Mouse (Mus musculus) B cell, adult 67 days (primary cell): Measurements from ENCODE around the gene Svbp. TPM values are rescaled to one million over a fixed set of nuclear protein-coding genes. Genes with fewer than 3 reads are reported as not detected.

Experiments
- total RNA-seq, 2 experiments: library from RNA; stranded (reverse); gene quantifications; 4 replicates each; pipeline ENCODE4 v1.2.4; 2023

Gene Svbp
- total RNA-seq: 10 to 100 TPM; 23.0 to 23.4 TPM

GRCm38 (mm10) chr4:119194909-119195581 is at the start of gene Svbp:
Svbp (plus strand) TSS chr4:119195306.

GRCm38 (mm10) chr4:119173851-119174453 is 21.2 kb upstream of the Svbp start, which contains the start of gene Zfp691:
Zfp691 (minus strand) TSS chr4:119174195.

GRCm38 (mm10) chr4:119189864-119190263 is 5.2 kb upstream of the Svbp start, which contains the start of gene Ermap:
Ermap (minus strand) TSS chr4:119190011.

GRCm38 (mm10) chr4:119218169-119218568 is 23.1 kb downstream of the Svbp start, which contains the start of gene Tmem269:
Tmem269 (minus strand) TSS chr4:119218217.

GRCm38 (mm10) chr4:119232410-119233255 is 37.5 kb downstream of the Svbp start, which contains the start of the genes AU022252 and P3h1:
AU022252 (minus strand) TSS chr4:119232712.
P3h1 (plus strand) TSS chr4:119232915.

Other genes with a start within 250 kb of the Svbp start
- not detected for gene Lao1, start 233.7 kb upstream of the Svbp start, total RNA-seq
- 10 to 100 TPM; 47.8 to 50.0 TPM for gene Slc2a1, start 86.6 kb upstream of the Svbp start, total RNA-seq
- 1 to 10 TPM; 7.6 to 9.6 TPM for gene Zfp691, start 21.1 kb upstream of the Svbp start, total RNA-seq
- gene Ermap, start 5.3 kb upstream of the Svbp start, total RNA-seq: under 1 TPM; 0.26 to 0.47 TPM
- under 1 TPM in 1 of 2 experiments, not detected in 1; 0.52 TPM for gene Tmem269, start 22.9 kb downstream of the Svbp start, total RNA-seq
- 10 to 100 TPM; 10.3 to 21.8 TPM for gene AU022252, start 37.4 kb downstream of the Svbp start, total RNA-seq
- gene P3h1, start 37.6 kb downstream of the Svbp start, total RNA-seq: 1 to 10 TPM; 6.0 TPM
- gene Cldn19, start 60.1 kb downstream of the Svbp start, total RNA-seq: not detected
- 100 to 1,000 TPM; 400 to 420 TPM for gene Ybx1, start 99.3 kb downstream of the Svbp start, total RNA-seq
- gene Ppih, start 125.2 kb downstream of the Svbp start, total RNA-seq: 10 to 100 TPM; 29.5 to 37.9 TPM
- gene Ccdc30, start 220.2 kb downstream of the Svbp start, total RNA-seq: under 1 TPM in 1 of 2 experiments, not detected in 1; 0.30 TPM
- gene Ppcs, start 227.1 kb downstream of the Svbp start, total RNA-seq: 10 to 100 TPM; 12.9 to 16.5 TPM
- not detected for gene Zmynd12, start 227.5 kb downstream of the Svbp start, total RNA-seq